Mouse (Mus musculus): ENCODE results near the gene Lrba.

GRCm38 (mm10) chr3:86541863-86542397 is 317.4 kb downstream of the Lrba start:
- TF ChIP-seq POLR2A (IDR thresholded peaks at IDR 0.05; ENCODE audit: extremely low read depth, insufficient read depth, low read length) (no peak), CTCF (IDR thresholded peaks at IDR 0.05; ENCODE audit: extremely low read depth, insufficient read depth, low read length) (no peak)
